Comparison of ENCODE assay signal across 9 mouse cellular contexts in the genomic region with DNA sequence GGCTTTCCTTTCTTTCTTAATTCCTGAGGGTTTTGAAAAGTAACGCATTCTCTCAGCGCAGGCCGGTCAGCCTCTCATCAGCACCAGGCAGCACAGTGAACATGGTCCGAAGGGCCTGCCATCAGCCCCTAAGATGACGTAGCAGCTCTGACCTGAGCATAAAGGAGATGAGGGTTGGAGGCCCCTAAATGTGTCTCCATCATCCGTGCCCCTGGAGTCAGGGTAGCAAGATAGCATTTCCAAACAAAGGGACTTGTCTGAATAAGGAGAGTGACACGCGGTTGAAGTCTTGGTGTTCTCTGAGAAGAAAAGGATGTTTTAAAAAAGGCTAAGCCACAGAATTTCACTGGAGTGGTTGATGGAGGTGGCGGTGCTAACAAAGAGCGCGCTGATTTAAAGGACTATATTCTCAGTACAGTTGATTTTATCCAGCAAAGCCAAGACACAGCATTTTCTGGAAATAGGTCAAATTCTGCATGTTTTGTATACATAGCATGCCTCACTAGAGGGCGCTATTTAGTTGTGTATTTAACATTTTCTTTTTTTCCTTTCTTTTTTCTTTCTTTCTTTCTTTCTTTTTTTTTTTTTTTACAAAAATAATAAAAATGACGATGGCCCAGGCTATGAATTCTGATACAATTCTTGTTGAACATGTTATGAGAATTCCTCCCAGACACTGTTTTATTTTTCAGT. TPM values are rescaled to one million over a fixed set of nuclear protein-coding genes. Genes with fewer than 3 reads are reported as not detected.
DNase-seq lines count a peak whose midpoint lies in the region; ATAC-seq and TF ChIP-seq lines count a peak whose summit lies in the region.
"Had no signal": no experiment of that assay in that cellular context is flagged by ENCODE, and none has a peak within 500 bp of the region (broad histone marks: within the 10 kb centered on the region; RNA-seq: fewer than 3 reads in every experiment).

No protein-coding gene starts in this region.

- 50% methylated on average over 13 of the region's 13 CpGs for WGBS in kidney, postnatal 0 days
- 56% methylated on average over 13 of the region's 13 CpGs for WGBS in kidney, embryonic 14.5 days

- H3K27ac ChIP-seq in kidney, postnatal 0 days, result no peak overlapping the region
- H3K27ac ChIP-seq in kidney, embryonic 14.5 days (ENCODE audit: low read depth, low read length), result no peak overlapping the region

- DNase-seq in kidney, postnatal 0 days (ENCODE audit: low spot score), result peak; percentile 71
- no peak for DNase-seq in kidney, adult 8-10 months
- peak; percentile 83 for DNase-seq in brain, embryonic 14.5 days (ENCODE audit: low read depth)
- peak; percentile 39 for DNase-seq in lung, postnatal 36 days
- no peak for DNase-seq in thymus, postnatal 4 days
- no peak for DNase-seq in c-Kit-positive CD71-positive TER-119-positive erythroid progenitor cells, embryonic 14.5 days (ENCODE audit: low spot score)

- no peak overlapping the region for H3K4me3 ChIP-seq in kidney, postnatal 0 days (replicated peaks; ENCODE audit: low read depth, low read length)
- H3K4me3 ChIP-seq in E14TG2a.4 (replicated peaks; ENCODE audit: low read length), result no peak overlapping the region
- H3K4me3 ChIP-seq in kidney, embryonic 14.5 days (ENCODE audit: low read length), result no peak overlapping the region
- H3K4me3 ChIP-seq: midbrain, embryonic 12.5 days had no signal

- no peaks in the 10 kb centered on the region for H3K27me3 ChIP-seq in kidney, postnatal 0 days (ENCODE audit: insufficient read depth, low read length)
- no peaks in the 10 kb centered on the region for H3K27me3 ChIP-seq in E14TG2a.4 (ENCODE audit: insufficient read depth, low read length)
- no peaks in the 10 kb centered on the region for H3K27me3 ChIP-seq in kidney, embryonic 14.5 days (ENCODE audit: control insufficient read depth, insufficient read depth, low read length)
- H3K27me3 ChIP-seq: midbrain, embryonic 12.5 days had no signal

- ATAC-seq in kidney, postnatal 0 days (replicated peaks; ENCODE audit: low FRiP score, low read depth), result no peak
- ATAC-seq in kidney, embryonic 14.5 days (ENCODE audit: low FRiP score, low TSS enrichment), result no peak

- H3K9me3 ChIP-seq in kidney, postnatal 0 days (replicated peaks; ENCODE audit: low read length), result no peaks in the 10 kb centered on the region
- H3K9me3 ChIP-seq in E14TG2a.4 (ENCODE audit: low read length), result no peaks in the 10 kb centered on the region
- no peaks in the 10 kb centered on the region for H3K9me3 ChIP-seq in kidney, embryonic 14.5 days (ENCODE audit: control insufficient read depth, low read length)
- H3K9me3 ChIP-seq: midbrain, embryonic 12.5 days had no signal

- H3K9ac ChIP-seq in kidney, postnatal 0 days (ENCODE audit: low read depth, low read length), result no peak overlapping the region
- H3K9ac ChIP-seq in kidney, embryonic 14.5 days (ENCODE audit: low read depth, low read length), result no peak overlapping the region
- H3K9ac ChIP-seq: midbrain, embryonic 12.5 days had no signal

- no peak for TF ChIP-seq POLR2A in brain, embryonic 14.5 days (IDR thresholded peaks at IDR 0.05; ENCODE audit: borderline replicate concordance, extremely low read depth, insufficient read depth, insufficient read length, poor library complexity, severe bottlenecking)

- no peaks in the 10 kb centered on the region for H3K4me1 ChIP-seq in kidney, postnatal 0 days (replicated peaks; ENCODE audit: insufficient read depth, low read length)
- peaks cover 76% of the 10 kb centered on the region for H3K4me1 ChIP-seq in E14TG2a.4 (replicated peaks; ENCODE audit: low read depth, low read length)
- 0 out of 2 replicates have a peak, but pooled peaks cover 3% of the 10 kb centered on the region for H3K4me1 ChIP-seq in kidney, embryonic 14.5 days (ENCODE audit: control insufficient read depth, insufficient read depth, low read length)

- H3K36me3 ChIP-seq in kidney, postnatal 0 days (ENCODE audit: insufficient read depth, low read length), result no peaks in the 10 kb centered on the region
- H3K36me3 ChIP-seq in E14TG2a.4 (ENCODE audit: insufficient read depth, low read length), result peaks cover 39% of the 10 kb centered on the region
- H3K36me3 ChIP-seq in kidney, embryonic 14.5 days (ENCODE audit: control insufficient read depth, insufficient read depth, low read length), result no peaks in the 10 kb centered on the region
- H3K36me3 ChIP-seq: midbrain, embryonic 12.5 days had no signal

- peak; percentile 73 for TF ChIP-seq CTCF in kidney, postnatal 0 days (IDR thresholded peaks at IDR 0.05; ENCODE audit: low read depth)
- peak; percentile 78 for TF ChIP-seq CTCF in E14TG2a.4 (conservative IDR thresholded peaks at IDR 0.05; ENCODE audit: low read length)
- no peak for TF ChIP-seq CTCF in brain, embryonic 14.5 days (IDR thresholded peaks at IDR 0.05; ENCODE audit: borderline replicate concordance, extremely low read depth, insufficient read depth, insufficient read length)

- no peak overlapping the region for H3K4me2 ChIP-seq in kidney, postnatal 0 days (ENCODE audit: low read length)
- H3K4me2 ChIP-seq in kidney, embryonic 14.5 days (replicated peaks; ENCODE audit: low read depth, low read length), result no peak overlapping the region
- H3K4me2 ChIP-seq: midbrain, embryonic 12.5 days had no signal

RNA-seq across cellular contexts. Expression of a gene that starts 34.8 kb away (rescaled TPM):
- polyA plus RNA-seq in kidney, postnatal 0 days (2015; fragmentation: Nextera tagmentation; extraction: Ambion mirVana), result 20.4 and 22.0 TPM in 2 replicates
- polyA plus RNA-seq in brain, embryonic 14.5 days (2012; rRNA removed), result 34.7 and 37.9 TPM in 2 replicates
- polyA plus RNA-seq in kidney, embryonic 14.5 days (2014; fragmentation: Nextera tagmentation; extraction: Ambion mirVana), result 23.0 and 27.8 TPM in 2 replicates

Comparison
In these comparisons a context has a peak if more than half of its experiments do, and no peak if none do; other contexts are left out.
1. DNase-seq: peak in kidney, postnatal 0 days (single experiment), brain, embryonic 14.5 days (single experiment) and lung, postnatal 36 days (single experiment); none in kidney, adult 8-10 months (0 of 2), thymus, postnatal 4 days (single experiment) and c-Kit-positive CD71-positive TER-119-positive erythroid progenitor cells, embryonic 14.5 days (single experiment).